Mouse (Mus musculus): ENCODE data around the gene Kifc1.

The Kifc1 gene

DNA sequence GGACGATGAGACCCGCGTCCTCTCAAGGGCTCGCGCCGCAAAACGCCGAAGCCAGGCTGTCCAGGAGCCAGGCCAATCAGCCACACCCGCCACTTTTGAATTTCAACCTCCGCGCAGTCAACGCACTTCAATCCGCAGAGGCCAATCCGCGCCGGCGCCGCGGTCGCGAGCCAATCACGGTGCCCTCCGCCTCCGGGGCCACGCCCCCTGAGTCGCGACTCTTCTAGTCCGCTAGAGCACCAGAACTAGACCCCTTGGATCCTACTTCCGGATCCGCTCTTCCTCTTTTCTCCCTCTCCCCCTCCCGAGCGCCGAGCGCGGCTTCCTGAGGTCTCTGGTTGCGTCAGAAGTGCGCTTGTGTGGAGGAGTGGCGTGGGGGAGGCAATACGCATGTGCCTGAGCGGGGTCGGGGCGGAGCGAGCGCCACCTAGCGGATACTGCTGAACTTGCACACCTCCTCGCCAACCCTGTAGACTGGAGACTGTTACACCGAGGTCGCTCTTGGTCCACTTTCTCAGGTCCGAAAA lies at the start of gene Kifc1:
TSS of gene Kifc1 (minus strand) at position 129 of the 527 bp plus-strand sequence.
- DNase-seq (ENCODE audit: low read depth) = peak; percentile 99

DNA sequence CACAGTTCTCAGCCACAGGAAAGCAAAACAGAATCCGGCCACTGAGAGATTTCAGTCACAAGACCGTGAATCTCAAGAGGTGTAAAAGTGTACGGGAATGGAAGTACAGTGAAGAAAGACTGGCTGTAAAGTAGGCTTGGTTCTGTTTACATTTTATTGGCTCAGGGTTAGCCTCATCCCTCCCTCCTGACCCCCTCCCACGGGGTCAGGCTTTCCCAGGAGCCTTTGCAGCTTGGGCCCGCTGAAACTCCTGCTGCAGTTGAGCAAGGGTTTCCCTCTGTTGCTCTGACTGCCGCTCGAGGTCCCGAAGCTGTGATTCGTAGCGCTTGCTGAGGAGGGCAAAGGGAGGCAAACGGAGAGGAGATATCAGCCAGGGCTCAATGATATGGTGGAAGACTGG lies 48.3 kb upstream of the Kifc1 start:
- DNase-seq (ENCODE audit: low read depth) = no peak

- DNase-seq (ENCODE audit: low read depth) = no peak
Measured at GRCm38 (mm10) chr17:33936993-33937392, 46.5 kb upstream of the Kifc1 start.

GRCm38 (mm10) chr17:33935422-33936055 lies 45.1 kb upstream of the Kifc1 start:
- DNase-seq (ENCODE audit: low read depth) = no peak

- DNase-seq (ENCODE audit: low read depth) = no peak
Measured at GRCm38 (mm10) chr17:33932970-33933369, 42.5 kb upstream of the Kifc1 start.

DNA sequence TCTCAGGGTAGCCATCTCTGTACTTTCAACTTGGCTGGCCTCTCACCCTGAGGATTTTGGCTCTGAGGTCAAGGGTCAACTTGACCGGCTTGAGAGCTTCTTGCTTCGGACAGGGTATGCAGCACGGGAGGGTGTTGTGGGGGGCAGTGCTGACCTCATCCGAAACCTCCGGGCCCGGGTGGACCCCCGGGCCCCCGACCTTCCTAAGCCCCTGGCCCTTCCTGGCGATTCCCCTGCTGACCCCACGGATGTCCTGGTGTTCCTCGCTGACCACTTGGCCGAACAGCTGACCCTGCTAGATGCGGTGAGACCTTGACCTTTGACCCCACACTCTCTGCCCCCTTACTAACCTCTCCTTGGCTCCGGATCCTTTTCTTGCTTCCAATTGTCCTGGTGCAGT lies 42.0 kb upstream of the Kifc1 start:
- no peak for DNase-seq (ENCODE audit: low read depth)

GRCm38 (mm10) chr17:33931947-33932346 lies 41.5 kb upstream of the Kifc1 start:
- DNase-seq (ENCODE audit: low read depth) = no peak

DNA sequence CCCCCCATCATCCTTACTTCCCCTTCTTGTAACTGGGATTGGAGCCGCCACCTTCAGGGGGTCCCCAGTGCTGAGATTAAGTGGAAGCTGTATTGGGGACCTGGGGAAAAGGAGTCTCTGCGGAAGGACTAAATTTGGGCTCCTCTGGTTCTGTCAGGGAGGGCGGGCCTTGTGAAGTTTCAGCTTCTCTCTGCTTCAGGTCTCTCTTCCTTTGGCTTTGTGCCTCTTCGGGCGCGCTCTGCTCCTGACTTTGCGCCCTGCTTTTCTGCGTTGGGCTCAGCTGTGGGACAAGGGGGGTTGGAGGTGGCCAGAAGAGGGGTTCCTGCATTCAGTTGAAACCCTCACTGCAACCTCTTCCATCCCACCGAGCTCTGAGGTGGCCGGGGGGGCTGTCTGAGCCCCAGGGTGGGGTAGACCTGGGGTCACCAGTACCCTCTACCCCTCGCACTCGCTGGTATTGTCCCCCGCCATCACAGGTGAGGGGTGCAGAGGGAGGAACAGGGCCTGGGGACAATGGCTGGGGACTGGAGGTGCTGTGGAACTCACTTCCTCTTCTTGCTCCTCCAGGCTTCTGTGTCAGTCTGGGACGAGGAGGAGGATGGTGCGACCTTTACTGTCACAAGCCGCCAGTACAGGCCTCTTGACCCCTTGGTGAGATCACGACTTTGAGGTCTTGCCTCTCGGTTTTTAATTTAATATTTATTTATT lies 40.9 kb upstream of the Kifc1 start:
- DNase-seq (ENCODE audit: low read depth) = peak; percentile 71

GRCm38 (mm10) chr17:33930280-33931158 lies 40.1 kb upstream of the Kifc1 start:
- peak; percentile 80 for DNase-seq (ENCODE audit: low read depth)

DNA sequence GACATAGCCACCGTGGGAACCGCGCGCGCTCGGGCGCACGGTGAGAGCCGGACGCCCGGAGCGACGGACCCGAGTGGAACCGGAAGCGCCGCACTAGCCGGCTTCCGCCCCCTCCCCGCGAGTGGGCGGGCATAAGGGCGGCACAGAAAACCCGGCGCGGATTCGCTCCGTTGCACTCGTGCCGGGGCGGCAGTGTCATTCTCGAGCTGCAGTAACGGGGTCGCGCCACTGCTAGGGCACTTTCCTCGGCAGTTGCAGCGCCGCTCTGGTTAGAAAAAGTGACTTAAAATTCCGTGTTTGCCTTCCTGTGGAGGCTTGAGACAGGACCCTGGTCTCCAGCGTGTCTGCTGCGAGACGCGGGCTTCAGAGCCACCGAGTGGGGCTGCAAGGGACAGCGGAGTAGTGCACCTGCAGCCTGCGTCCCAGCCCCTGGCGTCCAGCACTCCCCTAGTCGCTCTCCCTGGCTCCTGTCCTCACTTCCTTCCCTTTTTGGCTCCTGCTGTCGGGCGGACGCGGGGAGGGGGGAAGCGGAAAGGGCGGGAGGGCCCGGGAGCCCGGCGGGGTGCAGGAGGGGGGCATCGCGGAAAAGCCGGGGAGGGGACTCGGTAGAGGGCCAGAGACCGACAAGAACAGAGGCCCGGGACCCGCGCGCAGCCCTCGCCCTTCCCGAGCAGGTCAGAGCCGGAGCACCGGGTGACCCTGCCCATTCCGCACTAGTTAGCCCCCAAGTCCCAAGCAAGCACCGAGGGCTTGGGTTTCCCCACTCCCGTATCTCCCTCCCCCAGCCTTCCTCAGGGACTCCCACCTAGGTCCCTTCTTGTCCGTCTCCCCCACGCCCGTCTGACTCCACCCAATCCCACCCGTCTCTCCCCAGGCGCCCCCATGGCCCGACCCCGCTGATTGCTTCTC lies 39.2 kb upstream of the Kifc1 start, which contains the start of gene Rgl2:
TSS of gene Rgl2 (plus strand) at position 173 of the 909 bp plus-strand sequence.
- peak; percentile 94 for DNase-seq (ENCODE audit: low read depth)

DNA sequence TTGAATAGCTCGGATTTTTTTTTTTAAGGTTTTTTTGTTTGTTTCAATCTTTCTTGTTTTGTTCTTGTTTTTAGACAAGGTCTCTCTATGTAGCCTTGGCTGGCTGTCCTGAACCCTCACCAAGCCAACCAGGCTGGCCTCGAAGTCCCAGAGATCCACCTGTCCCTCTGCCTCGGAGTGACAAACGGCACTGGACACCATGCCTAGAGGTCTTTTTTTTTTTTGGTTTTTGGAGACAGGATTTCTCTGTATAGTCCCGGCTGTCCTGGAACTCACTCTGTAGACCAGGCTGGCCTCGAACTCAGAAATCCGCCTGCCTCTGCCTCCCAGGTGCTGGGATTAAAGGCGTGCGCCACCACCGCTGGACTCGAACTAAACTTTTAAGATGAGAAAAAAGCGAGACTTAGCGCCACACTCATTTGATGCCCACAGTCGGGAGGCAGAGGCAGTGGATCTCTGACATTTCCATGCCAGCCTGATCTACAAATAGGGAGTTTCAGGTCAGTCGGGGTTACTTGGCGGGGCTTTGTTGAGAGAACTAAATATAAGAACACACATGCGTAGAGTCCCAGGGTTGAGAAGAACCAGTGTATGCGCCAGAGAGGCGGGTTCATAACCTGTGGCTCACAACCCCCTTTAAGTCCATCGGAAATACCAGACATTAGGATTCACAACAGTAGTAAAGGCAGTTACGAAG lies 37.9 kb upstream of the Kifc1 start:
- DNase-seq (ENCODE audit: low read depth) = no peak

DNA sequence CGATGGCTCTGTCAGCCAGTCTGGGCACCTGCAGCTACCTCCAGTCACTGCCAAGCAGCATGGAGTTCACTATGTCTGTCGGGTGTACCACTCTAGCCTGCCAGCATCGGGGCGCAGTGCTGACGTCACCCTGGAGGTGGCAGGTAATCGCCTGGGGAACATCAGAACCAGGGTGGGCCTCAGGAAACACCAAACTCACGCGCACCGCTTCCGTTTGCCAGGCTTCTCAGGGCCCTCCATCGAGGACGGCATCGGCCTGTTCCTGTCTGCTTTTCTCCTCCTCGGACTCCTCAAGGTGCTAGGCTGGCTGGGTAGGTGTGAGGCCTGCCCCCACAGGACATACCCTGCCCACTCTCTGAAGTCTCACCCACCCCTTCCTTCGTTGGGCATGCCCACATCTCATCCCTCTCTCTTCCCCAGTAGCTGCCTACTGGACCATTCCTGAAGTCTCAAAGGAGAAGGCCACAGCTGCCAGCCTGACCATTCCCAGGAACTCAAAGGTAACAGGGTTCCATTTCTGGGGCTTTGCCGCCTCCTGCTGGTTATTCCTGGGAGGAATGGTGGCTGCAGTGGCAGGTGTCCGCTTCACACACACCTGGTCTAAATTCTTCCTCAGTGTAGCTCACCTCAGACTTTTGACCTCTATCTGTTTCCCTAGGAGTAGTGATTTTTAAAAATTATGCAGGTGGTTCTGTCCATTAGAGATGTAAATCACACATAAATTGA lies 35.9 kb upstream of the Kifc1 start:
- no peak for DNase-seq (ENCODE audit: low read depth)

DNA sequence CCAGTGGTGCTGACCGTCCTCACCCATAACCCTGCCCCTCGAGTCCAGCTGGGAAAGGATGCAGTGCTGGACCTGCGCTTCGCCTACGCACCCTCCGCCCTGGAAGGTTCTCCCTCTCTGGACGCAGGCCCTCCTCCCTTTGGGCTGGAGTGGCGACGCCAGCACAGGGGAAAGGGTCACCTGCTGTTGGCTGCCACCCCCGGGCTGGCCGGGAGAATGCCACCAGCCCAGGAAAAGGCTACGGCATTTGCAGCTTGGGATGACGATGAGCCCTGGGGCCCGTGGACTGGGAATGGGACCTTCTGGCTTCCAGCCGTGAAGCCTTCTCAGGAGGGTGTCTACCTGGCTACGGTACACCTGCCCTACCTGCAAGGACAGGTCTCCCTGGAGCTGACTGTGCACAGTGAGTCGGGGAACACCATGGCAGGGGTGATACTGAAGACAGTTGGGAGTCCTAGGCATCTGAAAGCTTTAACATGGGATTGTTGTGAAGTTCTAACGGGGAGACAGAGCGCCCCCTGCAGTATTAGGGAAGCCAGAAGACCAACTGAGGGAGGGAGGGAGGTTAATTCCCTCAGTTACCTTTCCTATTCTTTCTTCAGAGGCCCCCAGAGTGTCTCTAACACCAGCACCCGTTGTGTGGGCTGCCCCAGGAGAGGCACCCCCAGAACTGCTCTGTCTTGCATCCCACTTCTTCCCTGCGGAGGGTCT lies 35.1 kb upstream of the Kifc1 start:
- no peak for DNase-seq (ENCODE audit: low read depth)

DNA sequence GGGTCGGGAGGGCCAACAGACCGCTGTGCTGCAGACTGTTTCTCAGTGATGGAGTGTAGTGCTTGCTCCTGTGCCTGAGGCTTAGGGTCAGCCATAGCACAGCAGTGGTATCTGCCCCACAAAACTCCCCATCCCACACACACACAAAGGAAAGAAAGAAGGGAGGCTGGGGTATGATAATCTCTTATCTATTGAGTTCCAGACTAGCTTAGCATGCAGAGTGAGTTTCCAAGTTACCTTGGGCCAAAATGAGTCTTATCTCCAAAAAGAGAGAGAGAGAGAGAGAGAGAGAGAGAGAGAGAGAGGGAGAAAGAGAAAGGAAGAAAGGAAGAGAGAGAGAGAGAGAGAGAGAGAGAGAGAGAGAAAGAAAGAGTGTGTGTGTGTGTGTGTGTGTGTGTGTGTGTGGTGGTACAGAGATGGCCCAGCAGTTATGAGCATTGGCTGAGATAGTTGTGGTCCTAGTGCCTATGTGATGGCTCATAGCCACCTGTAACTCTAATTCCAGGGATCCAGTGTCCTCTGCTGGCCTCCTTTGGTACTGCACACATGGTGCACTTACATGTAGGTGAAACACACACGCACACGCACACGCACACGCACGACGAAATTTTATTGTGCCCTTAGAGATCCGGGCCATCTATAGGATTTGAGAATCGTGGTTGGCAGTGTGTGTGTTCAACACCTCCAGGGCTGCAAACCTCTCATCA lies 34.3 kb upstream of the Kifc1 start:
- DNase-seq (ENCODE audit: low read depth) = peak; percentile 77

DNA sequence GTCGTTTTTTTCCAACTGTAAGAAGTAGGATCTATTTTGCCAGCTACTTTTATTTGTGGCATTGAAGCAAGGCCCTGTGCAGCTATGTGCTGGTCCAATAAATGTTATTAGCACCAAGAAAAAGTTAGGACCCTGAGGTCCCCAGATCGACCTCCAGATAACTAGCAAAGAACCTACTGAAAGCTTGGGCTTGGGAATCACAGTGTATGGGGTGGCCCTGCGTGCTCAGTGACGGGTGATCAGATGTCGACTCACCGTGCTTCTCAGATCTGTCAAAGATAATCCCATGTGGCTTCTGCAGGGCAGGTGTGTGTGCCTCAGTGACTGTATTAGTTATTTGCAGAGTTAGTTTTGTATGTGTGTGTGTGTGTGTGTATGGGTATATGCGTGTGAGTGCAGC lies 30.9 kb upstream of the Kifc1 start:
- DNase-seq (ENCODE audit: low read depth) = no peak

DNA sequence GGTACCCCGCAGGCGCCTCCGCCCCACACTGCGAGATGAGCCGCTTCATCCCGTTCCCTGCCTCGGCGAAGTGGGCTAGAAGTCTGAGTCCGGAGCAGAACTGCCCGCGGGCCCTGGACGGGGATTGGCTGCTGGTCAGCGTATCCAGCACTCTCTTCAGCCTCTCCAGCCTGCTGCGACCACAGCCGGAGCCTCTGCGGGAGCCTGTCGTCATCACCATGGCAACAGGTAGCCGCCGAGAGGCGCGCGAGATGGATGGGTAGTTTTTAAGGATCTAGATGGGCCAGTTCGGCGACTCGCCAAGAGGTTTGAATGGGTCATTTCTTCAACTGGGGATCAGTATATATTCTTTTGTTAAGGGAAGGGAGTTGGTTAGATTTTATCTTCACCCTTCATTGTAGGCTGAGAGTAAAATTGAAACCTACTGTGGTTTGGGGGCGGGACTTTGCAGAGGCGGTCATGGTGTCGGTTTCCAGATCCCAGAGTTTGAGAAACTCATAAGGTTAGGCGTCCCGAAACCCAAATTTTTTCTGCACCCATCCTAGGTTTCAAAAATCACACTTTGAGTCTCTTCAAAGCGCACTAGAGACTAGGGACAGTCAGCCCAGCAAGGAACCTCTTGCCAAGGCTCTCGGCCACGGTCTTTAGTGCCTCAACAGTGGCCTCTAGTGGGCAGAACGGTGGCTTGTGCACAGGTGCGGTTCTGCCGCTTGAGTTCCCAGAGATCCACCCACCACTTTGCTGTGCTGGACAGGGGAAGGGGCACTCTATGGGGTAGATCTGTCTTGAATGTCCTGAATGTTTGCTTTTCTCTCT lies 30.0 kb upstream of the Kifc1 start:
- DNase-seq (ENCODE audit: low read depth) = peak; percentile 93

DNA sequence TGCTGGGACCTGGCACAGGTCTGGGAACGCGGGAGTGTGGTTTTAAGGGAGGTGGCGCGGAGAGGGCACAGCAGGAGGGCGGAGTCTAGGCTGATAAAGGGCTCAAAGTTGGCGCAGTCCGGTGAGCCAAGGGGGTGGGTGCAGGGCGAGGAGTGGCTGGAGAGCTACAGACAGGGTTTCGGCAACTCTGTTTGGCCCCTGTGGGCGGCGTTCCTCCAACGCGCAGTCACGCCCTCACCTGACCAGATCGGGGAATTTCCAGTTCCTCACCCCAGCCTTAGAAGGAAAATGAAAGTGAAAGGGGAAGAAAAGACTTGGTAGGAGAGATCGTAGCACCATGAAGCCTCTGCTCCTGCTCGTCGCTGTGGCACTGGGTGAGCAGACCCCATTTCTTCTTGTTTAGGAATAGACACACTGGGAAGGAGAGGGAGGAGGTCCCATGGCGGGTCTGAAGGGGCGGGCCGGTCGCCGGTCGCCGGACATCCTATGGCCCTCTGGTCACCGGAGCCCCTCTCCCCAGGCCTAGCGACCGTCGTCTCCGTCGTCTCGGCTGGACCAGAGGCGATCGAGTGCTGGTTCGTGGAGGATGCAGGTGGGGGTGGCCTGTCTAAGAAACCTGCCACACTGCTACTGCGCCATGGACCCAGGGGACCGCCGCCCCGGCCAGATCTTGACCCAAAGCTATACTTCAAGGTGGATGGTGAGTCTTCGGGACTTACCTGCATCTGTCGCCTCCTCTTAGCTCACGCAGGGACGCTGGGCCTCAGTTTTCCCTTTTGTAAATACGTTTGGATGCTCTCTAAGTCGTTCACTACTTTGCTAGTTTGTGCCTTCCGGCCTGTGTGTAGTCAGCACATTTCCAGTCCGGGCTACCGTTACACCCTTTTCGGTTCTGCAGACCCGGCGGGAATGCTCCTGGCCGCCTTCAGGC lies 29.2 kb upstream of the Kifc1 start:
- peak; percentile 91 for DNase-seq (ENCODE audit: low read depth)
